Mouse (Mus musculus) E14TG2a.4 (cell line): ENCODE data around the gene Foxe1.

Experiments used
- H3K27me3 ChIP-seq: 2 replicates; pipeline ENCODE4 v1.6.1; 2014; ENCODE audit warnings: low read length, control low read depth; ENCODE audit not compliant: insufficient read depth
- H3K36me3 ChIP-seq: 2 replicates; pipeline ENCODE4 v1.6.1; 2014; ENCODE audit warnings: low read length, control low read depth; ENCODE audit not compliant: insufficient read depth
- H3K4me1 ChIP-seq: replicated peaks from 2 replicates; pipeline ENCODE4 v1.6.1; 2014; ENCODE audit warnings: low read depth, low read length, control low read depth
- H3K4me3 ChIP-seq: replicated peaks from 2 replicates; pipeline ENCODE4 v1.5.1; 2014; ENCODE audit warnings: mild to moderate bottlenecking, low read length
- H3K9me3 ChIP-seq: 2 replicates; pipeline ENCODE4 v1.6.1; 2014; ENCODE audit warnings: low read length, control low read depth
- CTCF ChIP-seq: conservative IDR thresholded peaks from 2 replicates; pipeline ENCODE4 v1.5.1; 2014; ENCODE audit warnings: low read length
- NANOG ChIP-seq: IDR thresholded peaks from 2 replicates; pipeline ENCODE4 v1.6.1; 2014; ENCODE audit warnings: borderline replicate concordance, low read length, mixed read lengths
- POU5F1 ChIP-seq: IDR thresholded peaks from 2 replicates; pipeline ENCODE4 v1.6.1; 2014; ENCODE audit warnings: low read length, borderline replicate concordance

Gene Foxe1

GRCm38 (mm10) chr4:46343596-46344260, at the start of gene Foxe1:
TSS of gene Foxe1 (plus strand) at chr4:46343609.
- Histone ChIP-seq H3K4me1 (peaks cover 33% of the 10 kb centered on the region), H3K9me3 (no peaks in the 10 kb centered on the region), H3K4me3 (peak within 1 kb of the TSS; percentile 73), H3K27me3 (peaks cover 94% of the 10 kb centered on the region), H3K36me3 (no peaks in the 10 kb centered on the region)
- TF ChIP-seq CTCF: no peak
- TF ChIP-seq NANOG: no peak
- no peak for TF ChIP-seq POU5F1

- no peak for TF ChIP-seq POU5F1
- TF ChIP-seq NANOG: no peak
- TF ChIP-seq CTCF: no peak
- Histone ChIP-seq H3K4me3 (peak overlapping the region; percentile 90), H3K9me3 (no peaks in the 10 kb centered on the region), H3K36me3 (no peaks in the 10 kb centered on the region), H3K4me1 (peaks cover 18% of the 10 kb centered on the region), H3K27me3 (peaks cover 63% of the 10 kb centered on the region)
These were observed 39.3 kb upstream of the Foxe1 start for GRCm38 (mm10) chr4:46304071-46304470.

DNA sequence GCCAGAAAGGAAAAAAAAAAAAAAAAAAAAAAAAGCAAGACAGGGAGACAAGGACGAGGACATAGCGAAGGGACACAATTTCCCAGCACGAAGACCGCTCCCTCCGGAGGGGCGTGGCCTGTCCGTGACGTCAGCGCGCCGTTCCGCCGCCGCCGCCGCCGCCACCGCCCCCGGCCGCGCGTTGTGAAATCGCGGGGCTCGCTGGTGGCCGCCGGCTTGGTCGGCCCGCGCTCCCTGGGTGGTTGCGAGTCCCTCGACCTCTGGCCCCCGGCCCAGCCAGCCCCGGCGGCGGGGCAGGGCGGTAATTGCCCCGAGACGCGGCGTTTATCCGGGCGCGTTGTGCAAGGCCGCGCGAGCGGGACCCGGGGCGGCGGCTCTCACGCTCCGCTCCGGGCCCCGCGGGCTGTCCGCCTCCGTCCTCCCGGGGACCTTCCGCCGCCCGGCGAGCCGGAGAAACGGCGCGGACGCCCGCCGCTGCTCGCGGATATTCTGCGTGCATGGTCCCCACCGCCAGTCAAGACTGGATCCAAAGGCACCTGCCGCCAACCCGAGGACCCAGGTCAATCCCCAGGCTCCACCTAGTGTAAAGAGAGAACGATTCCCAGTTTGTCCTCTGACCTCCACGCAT, 38.5 kb upstream of the Foxe1 start:
- peaks cover 68% of the 10 kb centered on the region for H3K27me3 ChIP-seq
- H3K9me3 ChIP-seq: no peaks in the 10 kb centered on the region
- peaks cover 18% of the 10 kb centered on the region for H3K4me1 ChIP-seq
- peak overlapping the region; percentile 90 for H3K4me3 ChIP-seq
- H3K36me3 ChIP-seq: no peaks in the 10 kb centered on the region
- no peak for TF ChIP-seq CTCF

- Histone ChIP-seq H3K36me3 (no peaks in the 10 kb centered on the region), H3K4me1 (peaks cover 20% of the 10 kb centered on the region), H3K27me3 (peaks cover 66% of the 10 kb centered on the region), H3K4me3 (peak overlapping the region; percentile 90), H3K9me3 (no peaks in the 10 kb centered on the region)
- TF ChIP-seq NANOG (no peak), POU5F1 (no peak)
These were observed 38.0 kb upstream of the Foxe1 start for GRCm38 (mm10) chr4:46305436-46305835.

GRCm38 (mm10) chr4:46307341-46307740, 36.1 kb upstream of the Foxe1 start:
- Histone ChIP-seq H3K9me3 (no peaks in the 10 kb centered on the region), H3K4me1 (peaks cover 27% of the 10 kb centered on the region), H3K4me3 (no peak overlapping the region), H3K27me3 (peaks cover 72% of the 10 kb centered on the region), H3K36me3 (no peaks in the 10 kb centered on the region)
- TF ChIP-seq POU5F1: no peak
- no peak for TF ChIP-seq NANOG
- no peak for TF ChIP-seq CTCF

DNA sequence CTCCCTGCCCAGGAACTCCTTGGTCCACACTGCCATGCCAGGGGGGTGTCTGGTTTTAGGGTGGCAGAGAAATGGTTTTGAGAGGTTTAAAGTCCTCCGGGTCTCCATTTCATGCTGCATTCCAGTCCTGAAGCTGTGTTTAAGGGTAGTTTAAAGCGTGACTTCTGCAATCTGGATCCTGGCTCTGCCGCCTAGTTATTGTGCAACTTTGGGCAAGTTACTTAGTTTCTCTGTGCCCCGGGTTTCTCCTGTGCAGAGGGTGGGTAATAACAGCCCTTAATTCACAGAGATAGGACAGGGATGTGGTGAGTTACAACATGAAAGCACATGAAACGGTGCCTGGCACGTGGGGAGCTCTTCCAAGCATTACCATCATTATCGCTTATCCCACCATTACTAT, 35.5 kb upstream of the Foxe1 start:
- Histone ChIP-seq H3K9me3 (peaks cover 3% of the 10 kb centered on the region; the same call in 1 of the 2 replicates), H3K4me1 (peaks cover 27% of the 10 kb centered on the region), H3K36me3 (no peaks in the 10 kb centered on the region), H3K27me3 (peaks cover 74% of the 10 kb centered on the region), H3K4me3 (no peak overlapping the region)
- TF ChIP-seq CTCF: no peak
- TF ChIP-seq NANOG: no peak
- TF ChIP-seq POU5F1: no peak

- Histone ChIP-seq H3K27me3 (peaks cover 50% of the 10 kb centered on the region), H3K4me3 (no peak overlapping the region), H3K9me3 (peaks cover 6% of the 10 kb centered on the region), H3K4me1 (peaks cover 9% of the 10 kb centered on the region), H3K36me3 (no peaks in the 10 kb centered on the region)
- no peak for TF ChIP-seq POU5F1
- no peak for TF ChIP-seq CTCF
- no peak for TF ChIP-seq NANOG
These were observed 31.8 kb upstream of the Foxe1 start for GRCm38 (mm10) chr4:46311631-46312030.

GRCm38 (mm10) chr4:46321730-46322389, 21.5 kb upstream of the Foxe1 start:
- Histone ChIP-seq H3K9me3 (peaks cover 13% of the 10 kb centered on the region), H3K36me3 (no peaks in the 10 kb centered on the region), H3K4me1 (no peaks in the 10 kb centered on the region), H3K27me3 (peaks cover 30% of the 10 kb centered on the region), H3K4me3 (no peak overlapping the region)
- TF ChIP-seq POU5F1 (no peak), CTCF (no peak), NANOG (no peak)

DNA sequence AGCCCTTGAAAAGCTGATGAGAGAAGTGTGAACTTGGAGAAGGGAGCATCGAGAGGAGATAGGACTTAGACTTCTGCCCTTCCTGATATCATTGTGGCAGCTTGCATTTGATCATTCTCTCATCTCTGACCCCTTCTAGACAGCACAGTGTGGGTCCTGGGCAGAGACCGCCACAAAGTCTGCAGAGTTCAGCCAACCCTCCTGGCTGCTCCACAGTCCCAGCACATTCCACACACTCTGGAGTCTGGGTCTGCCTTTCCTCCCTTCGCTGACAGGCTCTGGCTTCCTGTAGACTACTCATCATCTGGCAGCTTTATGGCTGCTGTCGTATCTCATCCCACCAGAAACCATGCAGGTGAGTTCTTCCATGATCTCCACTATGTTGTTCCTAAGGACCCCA, 20.7 kb upstream of the Foxe1 start:
- no peak for TF ChIP-seq NANOG
- no peak for TF ChIP-seq CTCF
- no peak for TF ChIP-seq POU5F1
- no peaks in the 10 kb centered on the region for H3K36me3 ChIP-seq
- H3K4me1 ChIP-seq: no peaks in the 10 kb centered on the region
- peaks cover 12% of the 10 kb centered on the region for H3K9me3 ChIP-seq
- peaks cover 31% of the 10 kb centered on the region for H3K27me3 ChIP-seq
- no peak overlapping the region for H3K4me3 ChIP-seq
